Mouse (Mus musculus) liver, embryonic 14.5 days (tissue): Measurements from ENCODE around the gene Aurkb. TPM values are rescaled to one million over a fixed set of nuclear protein-coding genes. Genes with fewer than 3 reads are reported as not detected.

Experiments
- ATAC-seq: fragments of 200-750 bp; cut with Nextera tagmentation; 2 replicates; pipeline ENCODE4 v1.8.0; 2017; ENCODE audit warnings: moderate number of reproducible peaks, mild to moderate bottlenecking, moderate library complexity; ENCODE audit not compliant: insufficient read depth
- DNase-seq, 3 experiments: peaks; one replicate each; pipeline ENCODE4 v3.0.0-alpha.2; 2012 to 2013; ENCODE audit warnings: low read depth in 3 of 3, low spot score in 3 of 3
- H3K27ac ChIP-seq: fragments of 300-500 bp; sonication (generic); 2 replicates; pipeline ENCODE4 v1.5.1; 2014; ENCODE audit warnings: moderate library complexity, mild to moderate bottlenecking, control low read depth, inconsistent platforms
- H3K27me3 ChIP-seq: fragments of 300-500 bp; sonication (generic); 2 replicates; pipeline ENCODE4 v1.6.1; 2014; ENCODE audit warnings: mild to moderate bottlenecking, low read length, moderate library complexity; ENCODE audit not compliant: control insufficient read depth, insufficient read depth
- H3K36me3 ChIP-seq: fragments of 300-500 bp; sonication (generic); replicated peaks from 2 replicates; pipeline ENCODE4 v1.6.1; 2014; ENCODE audit warnings: low read depth; ENCODE audit not compliant: control insufficient read depth, insufficient read depth
- H3K4me1 ChIP-seq, 2 experiments: fragments of 200-500 bp in 1 of 2; fragments of 300-500 bp in 1 of 2; sonication (generic) in 1 of 2; replicated peaks; 2 replicates each; pipeline ENCODE4 v1.6.1; 2012 to 2014; ENCODE audit warnings: antibody characterized with exemption in 1 of 2, inconsistent platforms in 1 of 2, low read length in 1 of 2; ENCODE audit not compliant: control insufficient read depth in 2 of 2, insufficient read depth in 2 of 2
- H3K4me2 ChIP-seq: fragments of 300-500 bp; sonication (generic); 2 replicates; pipeline ENCODE4 v1.6.1; 2014; ENCODE audit warnings: low read depth, mild to moderate bottlenecking, control low read depth, moderate library complexity
- H3K4me3 ChIP-seq, 2 experiments: fragments of 200-500 bp in 1 of 2; fragments of 300-500 bp in 1 of 2; sonication (generic) in 1 of 2; 2 replicates each; pipeline ENCODE4 v1.5.1; 2012 to 2014; ENCODE audit warnings: low read depth in 2 of 2, low read length in 2 of 2, mild to moderate bottlenecking in 2 of 2, control low read depth in 1 of 2, inconsistent platforms in 1 of 2, moderate library complexity in 1 of 2; ENCODE audit not compliant: insufficient read depth in 1 of 2
- H3K9ac ChIP-seq: fragments of 300-500 bp; sonication (generic); replicated peaks from 2 replicates; pipeline ENCODE4 v1.6.1; 2014; ENCODE audit warnings: mild to moderate bottlenecking, control low read depth, moderate library complexity
- H3K9me3 ChIP-seq: fragments of 300-500 bp; sonication (generic); 2 replicates; pipeline ENCODE4 v1.6.1; 2016; ENCODE audit warnings: low read length, mixed read lengths; ENCODE audit not compliant: control insufficient read depth
- CTCF ChIP-seq: IDR thresholded peaks from 2 replicates; pipeline ENCODE4 v1.5.1; 2016; ENCODE audit warnings: antibody characterized with exemption, low read depth, control low read depth
- EP300 ChIP-seq: IDR thresholded peaks from 2 replicates; pipeline ENCODE4 v1.6.1; 2016; ENCODE audit warnings: antibody characterized with exemption, low read depth
- WGBS: fragments of 180-500 bp; shearing (Covaris S2); extraction: QIAGEN DNeasy Blood & Tissue Kit; methylation state at CpG from one replicate; pipeline ENCODE4 v1.1.7; 2014; ENCODE audit not compliant: insufficient replicate concordance; 5-methylcytosine and 5-hydroxymethylcytosine counted together
- polyA plus RNA-seq, 2 experiments: library from polyadenylated mRNA; depleted of rRNA in 1 of 2; stranded (reverse) in 1 of 2; unstranded in 1 of 2; fragments of >200 nt; fragmentation: Nextera tagmentation in 1 of 2; extraction: Ambion mirVana in 1 of 2; gene quantifications; 2 replicates each; pipeline versions ENCODE4 v1.2.1 to v1.2.3; 2012 to 2014

Aurkb gene
- polyA plus RNA-seq, 2 experiments: 78.6 to 90.8 TPM

DNA sequence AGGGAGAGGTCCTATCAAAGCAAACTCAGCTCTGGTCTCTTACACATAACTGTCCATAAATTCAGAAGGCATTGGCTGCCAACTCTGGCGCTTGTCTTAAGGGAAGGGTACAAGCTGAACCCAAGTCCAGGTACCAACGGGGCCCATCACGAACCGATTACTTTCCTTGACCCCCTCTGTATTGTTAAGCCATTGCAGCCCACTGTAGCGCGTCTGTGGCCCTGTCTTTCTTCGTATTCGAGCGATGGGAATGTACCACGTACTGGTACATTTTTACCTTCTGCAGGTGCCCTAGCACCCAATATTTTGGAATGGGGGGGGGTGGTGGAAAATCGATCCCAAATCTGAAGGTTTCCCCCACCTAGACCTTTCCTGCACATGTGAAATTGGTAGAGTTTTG is 26.8 kb downstream of the Aurkb start:
- Histone ChIP-seq H3K9me3 (no peaks in the 10 kb centered on the region), H3K4me2 (peak overlapping the region; percentile 90), H3K27ac (peak overlapping the region; percentile 92; the same call in 1 of the 2 replicates), H3K9ac (peak overlapping the region; percentile 82), H3K4me1 (peaks cover 19 to 36% of the 10 kb centered on the region in 2 experiments), H3K36me3 (no peaks in the 10 kb centered on the region), H3K27me3 (no peaks in the 10 kb centered on the region), H3K4me3 (no peak overlapping the region)
- no peak for ATAC-seq
- TF ChIP-seq CTCF: no peak
- TF ChIP-seq EP300: no peak
- WGBS: 85% methylated on average over 11 of the region's 11 CpGs
- DNase-seq: no peak

DNA sequence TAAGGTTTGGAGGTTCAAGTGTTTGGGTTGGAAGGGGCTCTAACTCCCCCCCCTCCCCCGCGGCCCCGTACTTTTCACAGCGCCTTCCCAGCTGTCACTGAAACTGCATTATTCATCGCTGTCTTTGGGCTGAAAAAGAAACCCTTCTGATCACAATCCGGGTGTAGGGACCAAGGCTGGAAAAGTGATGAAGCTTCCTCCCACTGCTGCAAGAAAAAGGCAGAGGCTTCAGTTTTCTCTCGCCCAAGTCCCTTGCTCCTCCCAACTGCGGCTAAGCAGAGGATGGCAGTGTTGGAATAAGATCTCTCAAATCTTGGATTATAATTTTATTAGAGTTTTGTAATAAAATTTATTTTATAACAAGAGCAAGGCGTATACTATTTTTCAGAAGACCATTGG is 27.2 kb downstream of the Aurkb start:
- Histone ChIP-seq H3K4me2 (peak overlapping the region; percentile 71), H3K36me3 (no peaks in the 10 kb centered on the region), H3K27me3 (no peaks in the 10 kb centered on the region), H3K9ac (peak overlapping the region; percentile 82), H3K4me1 (peaks cover 16 to 32% of the 10 kb centered on the region in 2 experiments), H3K4me3 (peak overlapping the region; percentile 39 to 50), H3K27ac (peak overlapping the region; percentile 92), H3K9me3 (no peaks in the 10 kb centered on the region)
- 18% methylated on average over 9 of the region's 9 CpGs for WGBS
- DNase-seq (no peak), ATAC-seq (no peak)
- TF ChIP-seq CTCF (no peak), EP300 (no peak)

DNA sequence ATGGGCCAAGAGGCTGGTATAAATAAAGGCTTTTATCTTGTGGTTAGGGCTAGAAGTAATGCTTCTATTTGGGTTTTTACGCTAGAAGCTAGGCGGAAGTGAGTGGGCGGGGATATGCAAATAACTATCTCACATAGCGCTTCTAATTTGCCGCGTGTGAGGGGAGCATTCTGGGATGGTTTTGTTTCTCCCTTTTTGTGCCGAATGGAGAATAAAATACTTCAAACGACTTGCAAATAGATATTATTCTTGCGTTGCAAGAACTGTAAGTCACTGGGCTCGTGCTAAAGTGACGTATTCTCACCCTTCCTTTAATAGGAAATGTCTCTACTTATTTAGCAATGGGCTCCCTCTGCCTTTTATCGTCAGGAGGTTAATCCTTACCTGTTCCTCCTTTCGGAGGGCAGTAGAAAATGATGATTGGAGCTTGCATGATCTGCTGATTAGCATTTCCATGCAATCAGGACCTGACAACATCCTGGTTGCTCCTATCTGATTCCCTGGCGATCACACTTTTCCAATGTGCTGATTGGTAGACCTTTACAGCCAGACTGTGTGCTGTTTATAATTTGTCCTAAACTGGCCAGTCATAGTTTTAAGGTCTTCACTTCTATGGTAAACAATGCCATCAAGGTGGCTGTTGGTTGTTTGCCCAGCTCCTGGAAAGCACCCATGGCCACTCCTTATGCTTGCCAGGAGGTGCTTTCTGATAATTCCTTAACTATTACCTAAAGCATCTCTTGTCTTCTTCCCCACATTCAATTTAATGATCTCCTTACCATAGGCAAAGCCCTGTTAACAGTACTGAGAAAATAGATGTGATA is 27.8 kb downstream of the Aurkb start:
- Histone ChIP-seq H3K4me1 (peaks cover 15 to 31% of the 10 kb centered on the region in 2 experiments), H3K4me3 (peak overlapping the region; percentile 39 to 50), H3K27ac (peak overlapping the region; percentile 92), H3K9me3 (no peaks in the 10 kb centered on the region), H3K27me3 (no peaks in the 10 kb centered on the region), H3K4me2 (peak overlapping the region; percentile 71), H3K9ac (peak overlapping the region; percentile 82), H3K36me3 (no peaks in the 10 kb centered on the region)
- TF ChIP-seq CTCF: peak; percentile 23; the same call in 1 of the 2 replicates
- TF ChIP-seq EP300: peak; percentile 67
- under 1% methylated on average over 14 of the region's 14 CpGs for WGBS
- DNase-seq: peak; percentile 91 to 94 (median 91)
- ATAC-seq: peak; percentile 76

DNA sequence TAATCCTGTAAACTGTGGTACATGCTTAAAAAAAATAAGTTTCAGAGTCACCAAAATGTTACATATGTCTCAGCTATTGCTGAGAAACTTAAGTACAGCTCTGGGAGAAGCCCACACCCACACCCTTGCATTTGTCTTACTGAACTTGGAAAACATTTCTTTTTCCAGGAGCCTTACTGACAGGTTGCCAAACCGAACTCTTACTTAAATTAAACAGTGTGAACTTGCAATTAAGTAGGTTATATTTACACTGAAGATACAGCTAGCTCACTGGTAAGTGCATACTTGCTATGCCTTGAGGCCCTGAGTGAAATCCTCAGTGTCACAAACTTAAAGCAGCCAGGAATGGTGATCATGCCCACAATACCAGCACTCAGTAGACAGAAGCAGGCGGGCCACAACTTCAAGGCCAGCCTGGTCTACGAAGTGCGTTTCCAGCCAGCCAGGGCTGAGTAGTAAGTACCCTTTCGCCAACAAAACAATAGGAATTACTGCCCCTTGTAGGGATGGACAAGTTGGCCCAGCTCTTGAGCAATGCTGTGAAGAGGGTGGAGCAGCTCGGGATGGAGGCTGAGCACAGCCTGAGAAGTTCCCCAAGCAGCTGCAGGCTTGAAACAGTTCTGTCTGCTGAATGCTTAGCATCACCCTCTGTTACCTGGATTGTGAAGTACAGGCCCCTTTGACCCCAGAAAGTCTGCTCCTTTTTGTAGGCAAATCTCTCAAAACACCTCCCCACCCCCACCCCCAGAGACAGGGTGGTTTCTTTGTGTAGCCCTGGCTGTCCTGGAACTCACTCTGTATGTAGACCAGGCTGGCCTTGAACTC is 28.7 kb downstream of the Aurkb start:
- DNase-seq (no peak), ATAC-seq (no peak)
- H3K36me3 ChIP-seq: no peaks in the 10 kb centered on the region
- no peaks in the 10 kb centered on the region for H3K9me3 ChIP-seq
- TF ChIP-seq CTCF: no peak
- TF ChIP-seq EP300: no peak
- peaks cover 15 to 31% of the 10 kb centered on the region in 2 experiments for H3K4me1 ChIP-seq
- H3K27ac ChIP-seq: peak overlapping the region; percentile 92
- peak overlapping the region; percentile 71 for H3K4me2 ChIP-seq
- WGBS: 37% methylated on average over 6 of the region's 6 CpGs
- peak overlapping the region; percentile 82 for H3K9ac ChIP-seq
- H3K27me3 ChIP-seq: no peaks in the 10 kb centered on the region
- no peak overlapping the region for H3K4me3 ChIP-seq

DNA sequence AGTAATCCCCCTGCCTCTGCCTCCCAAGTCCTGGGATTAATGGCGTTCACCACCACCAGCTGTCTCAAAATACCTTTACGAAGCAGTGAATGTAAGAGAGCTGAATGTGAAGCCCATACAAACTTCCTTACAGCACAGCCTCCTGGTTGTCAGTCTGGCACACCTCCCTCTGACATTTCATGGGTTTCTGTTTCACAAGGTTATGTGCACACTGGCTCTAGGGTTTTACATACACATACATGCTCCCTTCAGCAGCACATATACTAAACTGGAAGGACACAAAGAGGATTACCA is 29.3 kb downstream of the Aurkb start:
- Histone ChIP-seq H3K9ac (peak overlapping the region; percentile 5; the same call in 1 of the 2 replicates), H3K27ac (peak overlapping the region; percentile 92), H3K36me3 (no peaks in the 10 kb centered on the region), H3K4me1 (peaks cover 15 to 31% of the 10 kb centered on the region in 2 experiments), H3K9me3 (no peaks in the 10 kb centered on the region), H3K27me3 (no peaks in the 10 kb centered on the region), H3K4me2 (0 out of 2 replicates have a peak overlapping the region, but pooled peaks have one; percentile 11), H3K4me3 (no peak overlapping the region)
- ATAC-seq (no peak), DNase-seq (no peak)
- WGBS: 53% methylated on average over 2 of the region's 2 CpGs
- TF ChIP-seq EP300 (no peak), CTCF (no peak)
